Mouse (Mus musculus) MEL (cell line): ENCODE measurements at regions not wholly inside any gene's neighbourhood (a gene's known extent, or its start where the extent isn't known, plus 50 kb on each side); places are given as distances from the start of the nearest gene placed in this dataset.

ENCODE experiments used
- DNase-seq: peaks from one replicate; pipeline ENCODE4 v3.0.0; 2011; ENCODE audit warnings: low read depth, low spot score
- H3K27ac ChIP-seq: 2 replicates; pipeline ENCODE4 v1.5.1; 2012; ENCODE audit warnings: low read depth, mild to moderate bottlenecking, control low read depth, low read length, moderate library complexity; ENCODE audit not compliant: control insufficient read depth
- H3K27me3 ChIP-seq, 2 experiments: fragments of 150-350 bp in 1 of 2; sonication (generic) in 1 of 2; 2 replicates each; pipeline ENCODE4 v1.6.1; 2012; ENCODE audit warnings: low read length in 2 of 2, mild to moderate bottlenecking in 2 of 2, improper control_type of control experiment in 1 of 2, moderate library complexity in 1 of 2; ENCODE audit not compliant: insufficient read depth in 2 of 2, control insufficient read depth in 1 of 2
- H3K36me3 ChIP-seq, 2 experiments: 2 replicates each; pipeline ENCODE4 v1.6.1; 2012 to 2014; ENCODE audit warnings: low read length in 2 of 2, improper control_type of control experiment in 1 of 2, inconsistent platforms in 1 of 2, mild to moderate bottlenecking in 1 of 2; ENCODE audit not compliant: insufficient read depth in 2 of 2, control insufficient read depth in 1 of 2
- H3K4me1 ChIP-seq, 2 experiments: fragments of 150-350 bp in 1 of 2; sonication (generic) in 1 of 2; 2 replicates each; pipeline ENCODE4 v1.6.1; 2012; ENCODE audit warnings: low read length in 2 of 2, improper control_type of control experiment in 1 of 2, mild to moderate bottlenecking in 1 of 2; ENCODE audit not compliant: insufficient read depth in 2 of 2, control insufficient read depth in 1 of 2
- H3K4me3 ChIP-seq, 2 experiments: fragments of 150-350 bp in 1 of 2; sonication (generic) in 1 of 2; 2 replicates each; pipeline ENCODE4 v1.5.1; 2012; ENCODE audit warnings: low read depth in 2 of 2, low read length in 2 of 2, mild to moderate bottlenecking in 2 of 2, moderate library complexity in 2 of 2, control low read depth in 1 of 2, improper control_type of control experiment in 1 of 2; ENCODE audit not compliant: control insufficient read depth in 1 of 2, insufficient read depth in 1 of 2
- H3K79me2 ChIP-seq: 2 replicates; pipeline ENCODE4 v1.6.1; 2012; ENCODE audit warnings: mild to moderate bottlenecking, low read length, moderate library complexity; ENCODE audit not compliant: control insufficient read depth, poor library complexity, insufficient read depth
- H3K9ac ChIP-seq: 2 replicates; pipeline ENCODE4 v1.6.1; 2012; ENCODE audit warnings: low read depth, mild to moderate bottlenecking, control low read depth, low read length, moderate library complexity; ENCODE audit not compliant: control insufficient read depth, poor library complexity, severe bottlenecking
- H3K9me3 ChIP-seq: fragments of 150-350 bp; sonication (generic); replicated peaks from 2 replicates; pipeline ENCODE4 v1.6.1; 2012; ENCODE audit warnings: mild to moderate bottlenecking, low read length, improper control_type of control experiment, moderate library complexity; ENCODE audit not compliant: insufficient read depth
- BHLHE40 ChIP-seq: IDR thresholded peaks from 2 replicates; pipeline ENCODE4 v1.6.1; 2012; ENCODE audit warnings: low read depth, mild to moderate bottlenecking, inconsistent platforms, low read length, improper control_type of control experiment, borderline replicate concordance
- CHD1 ChIP-seq: IDR thresholded peaks from 2 replicates; pipeline ENCODE4 v1.6.1; 2012; ENCODE audit warnings: low read depth, mild to moderate bottlenecking, inconsistent platforms, low read length, improper control_type of control experiment
- GATA1 ChIP-seq: IDR thresholded peaks from 2 replicates; pipeline ENCODE4 v1.6.1; 2011; ENCODE audit warnings: low read depth, low read length, improper control_type of control experiment
- HCFC1 ChIP-seq: IDR thresholded peaks from 2 replicates; pipeline ENCODE4 v1.6.1; 2012; ENCODE audit warnings: low read depth, mild to moderate bottlenecking, inconsistent platforms, low read length, improper control_type of control experiment, moderate library complexity
- KAT2A ChIP-seq: conservative IDR thresholded peaks from 2 replicates; pipeline ENCODE4 v1.6.1; 2012; ENCODE audit warnings: low read depth, low read length, improper control_type of control experiment, inconsistent platforms
- MEF2A ChIP-seq: IDR thresholded peaks from 2 replicates; pipeline ENCODE4 v1.6.1; 2014; ENCODE audit warnings: low read depth, mild to moderate bottlenecking, inconsistent platforms, low read length, improper control_type of control experiment; ENCODE audit not compliant: poor library complexity, insufficient replicate concordance, severe bottlenecking; ENCODE audit errors: extremely low read depth
- MXI1 ChIP-seq: IDR thresholded peaks from 2 replicates; pipeline ENCODE4 v1.6.1; 2011; ENCODE audit warnings: mild to moderate bottlenecking, low read depth, low read length, improper control_type of control experiment
- MYC ChIP-seq: IDR thresholded peaks from 2 replicates; pipeline ENCODE4 v1.6.1; 2011; ENCODE audit warnings: low read depth, mild to moderate bottlenecking, low read length, improper control_type of control experiment, moderate library complexity
- NELFE ChIP-seq: IDR thresholded peaks from 2 replicates; pipeline ENCODE4 v1.6.1; 2011; ENCODE audit warnings: low read depth, low read length, improper control_type of control experiment
- NRF1 ChIP-seq: IDR thresholded peaks from 2 replicates; pipeline ENCODE4 v1.6.1; 2014; ENCODE audit warnings: low read depth, mild to moderate bottlenecking, inconsistent platforms, low read length, improper control_type of control experiment, moderate library complexity; ENCODE audit not compliant: poor library complexity, insufficient read depth, severe bottlenecking
- POLR2A ChIP-seq, 2 experiments: IDR thresholded peaks; 2 replicates each; pipeline ENCODE4 v1.6.1; 2011 to 2012; ENCODE audit warnings: low read length in 2 of 2, mild to moderate bottlenecking in 2 of 2, control low read depth in 1 of 2, improper control_type of control experiment in 1 of 2, low read depth in 1 of 2, moderate library complexity in 1 of 2; ENCODE audit not compliant: control insufficient read depth in 1 of 2, insufficient read depth in 1 of 2, poor library complexity in 1 of 2
- POLR2AphosphoS5 ChIP-seq: IDR thresholded peaks from 2 replicates; pipeline ENCODE4 v1.6.1; 2012; ENCODE audit warnings: low read depth, borderline replicate concordance, mild to moderate bottlenecking, inconsistent platforms, low read length, moderate library complexity, mixed read lengths
- RCOR1 ChIP-seq: IDR thresholded peaks from 2 replicates; pipeline ENCODE4 v1.6.1; 2012; ENCODE audit warnings: low read depth, mild to moderate bottlenecking, inconsistent platforms, low read length, improper control_type of control experiment
- SIN3A ChIP-seq: IDR thresholded peaks from 2 replicates; pipeline ENCODE4 v1.6.1; 2012; ENCODE audit warnings: low read length, improper control_type of control experiment, inconsistent platforms
- TBP ChIP-seq: IDR thresholded peaks from 2 replicates; pipeline ENCODE4 v1.8.0; 2011; ENCODE audit warnings: low read depth, low read length, improper control_type of control experiment
- TCF12 ChIP-seq: IDR thresholded peaks from 2 replicates; pipeline ENCODE4 v1.6.1; 2014; ENCODE audit warnings: low read depth, mild to moderate bottlenecking, inconsistent platforms, low read length, improper control_type of control experiment, moderate library complexity
- UBTF ChIP-seq: IDR thresholded peaks from 2 replicates; pipeline ENCODE4 v1.6.1; 2012; ENCODE audit warnings: low read depth, mild to moderate bottlenecking, inconsistent platforms, low read length, improper control_type of control experiment, moderate library complexity, borderline replicate concordance; ENCODE audit not compliant: insufficient read depth
- USF1 ChIP-seq: IDR thresholded peaks from 2 replicates; pipeline ENCODE4 v1.6.1; 2014; ENCODE audit warnings: low read depth, mild to moderate bottlenecking, inconsistent platforms, low read length, improper control_type of control experiment, moderate library complexity
- USF2 ChIP-seq, 2 experiments: IDR thresholded peaks; 2 replicates each; pipeline ENCODE4 v1.6.1; 2011 to 2012; ENCODE audit warnings: improper control_type of control experiment in 2 of 2, low read length in 2 of 2, borderline replicate concordance in 1 of 2, inconsistent platforms in 1 of 2, low read depth in 1 of 2, mild to moderate bottlenecking in 1 of 2; ENCODE audit not compliant: insufficient read depth in 1 of 2
- ZC3H11A ChIP-seq: IDR thresholded peaks from 2 replicates; pipeline ENCODE4 v1.6.1; 2012; ENCODE audit warnings: low read depth, mild to moderate bottlenecking, inconsistent platforms, low read length, improper control_type of control experiment
- ZKSCAN1 ChIP-seq: IDR thresholded peaks from 2 replicates; pipeline ENCODE4 v1.6.1; 2012; ENCODE audit warnings: low read depth, mild to moderate bottlenecking, inconsistent platforms, low read length, improper control_type of control experiment, moderate library complexity

- no peak overlapping the region for H3K4me3 ChIP-seq
- TF ChIP-seq RCOR1 (no peak), TCF12 (no peak), KAT2A (no peak), BHLHE40 (no peak), HCFC1 (no peak), MEF2A (no peak), ZC3H11A (no peak), SIN3A (no peak), MXI1 (no peak), NRF1 (no peak), UBTF (no peak), POLR2A (IDR thresholded peaks at IDR 0.05; ENCODE audit: control insufficient read depth in 1 of 2, insufficient read depth in 1 of 2, low read depth in 1 of 2, low read length in 2 of 2, poor library complexity in 1 of 2) (no peak), NELFE (no peak), GATA1 (no peak), CHD1 (no peak), USF2 (IDR thresholded peaks at IDR 0.05; ENCODE audit: borderline replicate concordance in 1 of 2, insufficient read depth in 1 of 2, low read depth in 1 of 2, low read length in 2 of 2) (no peak), POLR2AphosphoS5 (no peak), MYC (no peak), USF1 (no peak)
- H3K36me3 ChIP-seq = no peaks in the 10 kb centered on the region
- H3K4me1 ChIP-seq = no peaks in the 10 kb centered on the region
- no peaks in the 10 kb centered on the region; a peak in 1 of 4 replicates for H3K27me3 ChIP-seq
- H3K27ac ChIP-seq = no peak overlapping the region
- no peaks in the 10 kb centered on the region for H3K9me3 ChIP-seq
- no peak overlapping the region for H3K9ac ChIP-seq
- H3K79me2 ChIP-seq = no peaks in the 10 kb centered on the region
- no peak for DNase-seq
Observed at GRCm38 (mm10) chr15:38577691-38578090, 1152.3 kb downstream of the 4930447A16Rik start.

GRCm38 (mm10) chr15:38579481-38579880 is 1154.1 kb downstream of the 4930447A16Rik start:
- Histone ChIP-seq H3K9ac (no peak overlapping the region), H3K27ac (no peak overlapping the region), H3K9me3 (no peaks in the 10 kb centered on the region), H3K27me3 (no peaks in the 10 kb centered on the region; a peak in 1 of 4 replicates), H3K4me3 (no peak overlapping the region), H3K79me2 (no peaks in the 10 kb centered on the region), H3K4me1 (no peaks in the 10 kb centered on the region), H3K36me3 (no peaks in the 10 kb centered on the region)
- no peak for DNase-seq
- TF ChIP-seq TBP (no peak), UBTF (no peak), ZKSCAN1 (no peak), RCOR1 (no peak)
